Mouse (Mus musculus) left cerebral cortex, adult 8-10 months (tissue): Measurements from ENCODE around the gene Mon1a. TPM values are rescaled to one million over a fixed set of nuclear protein-coding genes. Genes with fewer than 3 reads are reported as not detected.

Experiments
- DNase-seq, 2 experiments: peaks; one replicate each; pipeline ENCODE4 v3.0.0; 2022; ENCODE audit warnings: low spot score in 2 of 2
- total RNA-seq, 4 experiments: library from RNA; stranded (reverse); gene quantifications; 2 replicates each; pipeline ENCODE4 v1.2.4; 2022

Gene Mon1a
- total RNA-seq = 10 to 100 TPM; 23.7 to 27.5 (median 26.1) TPM

DNA sequence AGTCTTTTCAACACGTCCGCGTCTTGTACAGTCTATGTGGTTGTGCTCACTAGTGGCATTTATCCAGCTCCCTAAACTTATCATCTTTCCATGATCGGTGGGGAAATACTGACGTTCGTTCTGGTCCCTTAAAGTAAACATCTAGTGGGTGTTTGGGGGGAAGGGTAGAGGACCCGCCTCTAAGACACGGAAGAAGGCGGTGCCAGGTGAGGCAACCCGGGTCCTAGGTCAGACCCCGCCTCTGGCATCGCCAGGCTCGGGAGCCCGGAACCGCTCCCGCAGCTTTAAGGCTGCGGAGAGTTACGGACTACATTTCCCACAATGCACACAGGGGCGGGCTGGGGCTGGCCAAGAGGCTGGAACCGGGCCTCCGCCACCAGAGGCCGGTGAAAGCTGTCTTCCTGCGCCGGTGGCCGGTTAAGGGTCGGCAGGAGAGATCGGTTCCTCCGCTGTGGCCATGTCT, at the start of gene Mon1a:
TSS of gene Mon1a (plus strand) at position 348 of the 463 bp plus-strand sequence.
- DNase-seq = peak; percentile 76 to 90

GRCm38 (mm10) chr9:107838869-107839268, 49.1 kb upstream of the Mon1a start:
- DNase-seq = no peak

- DNase-seq = no peak
Measured at GRCm38 (mm10) chr9:107842709-107843108, 45.2 kb upstream of the Mon1a start.

- DNase-seq = no peak
Measured at GRCm38 (mm10) chr9:107848922-107849321, 39.0 kb upstream of the Mon1a start.

- no peak for DNase-seq
Measured at GRCm38 (mm10) chr9:107858343-107858742, 29.6 kb upstream of the Mon1a start.

- no peak for DNase-seq
Measured at GRCm38 (mm10) chr9:107864493-107864892, 23.5 kb upstream of the Mon1a start.

GRCm38 (mm10) chr9:107866081-107866480, 21.9 kb upstream of the Mon1a start:
- DNase-seq = no peak

DNA sequence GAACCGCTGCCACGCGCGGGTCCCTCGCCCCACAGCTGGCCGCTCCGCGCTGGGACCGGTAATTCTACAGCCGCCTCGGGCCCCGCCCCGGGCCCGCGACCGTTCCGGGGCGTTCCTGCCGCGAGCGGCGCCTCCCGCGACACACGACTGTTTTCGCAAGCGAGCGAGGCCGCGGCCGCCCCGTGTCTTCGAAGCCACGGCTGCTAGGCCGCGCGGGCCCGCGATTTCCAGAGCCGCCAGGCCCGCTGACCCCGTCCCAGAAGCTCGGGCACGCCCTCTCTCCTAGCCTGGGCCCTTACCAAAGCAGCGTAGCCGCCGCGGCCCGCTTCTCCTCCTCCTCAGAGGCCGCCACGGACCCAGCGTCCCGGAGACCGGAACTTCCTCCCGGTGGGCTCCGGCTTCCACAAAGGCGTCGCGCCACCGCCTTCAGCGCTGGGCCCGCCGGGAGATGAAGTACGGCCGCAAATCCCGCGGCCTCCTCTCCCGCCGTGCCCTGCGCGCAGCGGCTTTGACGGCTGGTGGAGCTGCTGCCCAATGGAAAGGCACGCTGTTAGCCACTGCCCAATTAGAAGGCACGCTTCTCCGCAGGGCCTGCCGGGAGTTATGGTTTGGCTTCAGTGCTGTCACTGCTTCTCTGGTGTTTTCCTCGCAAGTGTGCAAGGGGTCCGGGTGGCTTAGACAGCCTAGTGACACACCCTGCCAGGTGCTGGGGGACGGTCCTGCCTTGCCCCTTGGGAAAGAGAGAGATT, 15.4 kb upstream of the Mon1a start:
- peak; percentile 91 to 95 for DNase-seq

GRCm38 (mm10) chr9:107873137-107873536, 14.8 kb upstream of the Mon1a start, which contains the start of gene Rbm6:
Gene Rbm6, minus strand, starts transcription at chr9:107873237.
- DNase-seq = no peak

- no peak for DNase-seq
Measured at GRCm38 (mm10) chr9:107880411-107880810, 7.5 kb upstream of the Mon1a start.

- no peak for DNase-seq
Measured at GRCm38 (mm10) chr9:107888267-107888850, 408 bp downstream of the Mon1a start.

GRCm38 (mm10) chr9:107890260-107890659, 2.3 kb downstream of the Mon1a start:
- DNase-seq = no peak

DNA sequence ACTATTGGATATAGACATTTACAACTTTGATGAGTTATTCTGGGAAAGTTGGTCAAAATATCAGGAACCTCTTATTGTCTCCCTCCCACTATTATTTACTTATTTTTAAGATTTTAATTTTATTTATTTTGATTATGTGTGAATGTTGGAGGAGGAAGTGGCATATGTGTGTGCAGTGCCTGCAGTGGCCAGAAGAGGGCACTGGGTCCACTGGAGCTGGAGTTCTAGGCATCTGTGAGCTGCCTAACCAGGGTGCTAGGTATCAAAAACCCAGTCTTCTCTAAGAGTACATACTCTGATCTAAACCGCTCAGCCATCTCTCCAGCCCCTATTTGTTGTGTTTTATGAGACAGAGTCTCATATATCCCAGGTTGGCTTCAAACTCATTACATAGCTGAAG, 3.1 kb downstream of the Mon1a start:
- DNase-seq = no peak

GRCm38 (mm10) chr9:107898563-107898962, 10.6 kb downstream of the Mon1a start:
- no peak for DNase-seq

- DNase-seq = no peak
Measured at GRCm38 (mm10) chr9:107899855-107900254, 11.9 kb downstream of the Mon1a start.

- peak; percentile 76 to 81 for DNase-seq
Measured at GRCm38 (mm10) chr9:107900840-107901626, 13.1 kb downstream of the Mon1a start.

- DNase-seq = no peak
Measured at GRCm38 (mm10) chr9:107901627-107901914, 13.6 kb downstream of the Mon1a start.

DNA sequence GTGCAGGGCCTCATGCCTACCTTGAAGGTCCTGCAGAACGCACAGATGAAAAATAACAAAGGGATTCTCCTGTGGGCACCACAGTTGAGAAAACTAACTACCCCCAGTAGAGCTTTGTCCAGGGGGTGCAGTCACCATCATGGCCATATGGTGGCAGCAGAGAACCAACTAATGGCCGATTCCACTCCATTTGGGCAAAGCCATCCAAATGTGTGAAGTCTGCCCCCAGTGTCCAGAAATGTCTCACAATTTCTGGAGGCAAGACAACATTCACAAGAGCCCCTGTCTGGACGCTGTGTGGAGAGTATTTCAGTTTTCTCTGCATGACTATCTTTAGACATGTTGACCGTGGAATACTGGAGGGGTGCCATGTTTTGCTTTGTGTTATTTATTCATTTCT, 16.8 kb downstream of the Mon1a start:
- DNase-seq = peak; percentile 69 to 93

GRCm38 (mm10) chr9:107906252-107906966, 18.5 kb downstream of the Mon1a start, which contains the start of gene Mst1r:
Gene Mst1r, plus strand, starts transcription at chr9:107906873.
- no peak for DNase-seq

- no peak for DNase-seq
Measured at GRCm38 (mm10) chr9:107906967-107907800, 19.2 kb downstream of the Mon1a start.

DNA sequence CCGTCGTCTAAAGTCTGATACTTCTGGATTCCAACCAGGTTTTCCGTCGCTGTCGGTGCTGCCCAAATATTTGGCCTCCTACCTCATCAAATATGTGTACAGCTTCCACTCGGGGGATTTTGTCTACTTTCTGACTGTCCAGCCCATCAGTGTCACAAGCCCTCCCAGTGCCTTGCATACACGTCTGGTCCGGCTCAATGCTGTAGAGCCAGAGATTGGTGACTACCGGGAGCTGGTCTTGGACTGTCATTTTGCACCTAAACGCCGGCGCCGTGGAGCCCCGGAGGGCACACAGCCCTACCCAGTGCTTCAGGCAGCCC, 19.8 kb downstream of the Mon1a start:
- DNase-seq = no peak
